Mouse (Mus musculus) bone marrow macrophage, adult 2 months (primary cell): ENCODE measurements around the gene Fam196b.

Experiments
- CTCF ChIP-seq: IDR thresholded peaks from 2 replicates; pipeline ENCODE4 v1.5.1; 2012; ENCODE audit warnings: low read depth, mild to moderate bottlenecking, low read length, moderate library complexity
- POLR2A ChIP-seq: IDR thresholded peaks from 2 replicates; pipeline ENCODE4 v1.6.1; 2012; ENCODE audit warnings: mild to moderate bottlenecking, low read depth, low read length, borderline replicate concordance

DNA sequence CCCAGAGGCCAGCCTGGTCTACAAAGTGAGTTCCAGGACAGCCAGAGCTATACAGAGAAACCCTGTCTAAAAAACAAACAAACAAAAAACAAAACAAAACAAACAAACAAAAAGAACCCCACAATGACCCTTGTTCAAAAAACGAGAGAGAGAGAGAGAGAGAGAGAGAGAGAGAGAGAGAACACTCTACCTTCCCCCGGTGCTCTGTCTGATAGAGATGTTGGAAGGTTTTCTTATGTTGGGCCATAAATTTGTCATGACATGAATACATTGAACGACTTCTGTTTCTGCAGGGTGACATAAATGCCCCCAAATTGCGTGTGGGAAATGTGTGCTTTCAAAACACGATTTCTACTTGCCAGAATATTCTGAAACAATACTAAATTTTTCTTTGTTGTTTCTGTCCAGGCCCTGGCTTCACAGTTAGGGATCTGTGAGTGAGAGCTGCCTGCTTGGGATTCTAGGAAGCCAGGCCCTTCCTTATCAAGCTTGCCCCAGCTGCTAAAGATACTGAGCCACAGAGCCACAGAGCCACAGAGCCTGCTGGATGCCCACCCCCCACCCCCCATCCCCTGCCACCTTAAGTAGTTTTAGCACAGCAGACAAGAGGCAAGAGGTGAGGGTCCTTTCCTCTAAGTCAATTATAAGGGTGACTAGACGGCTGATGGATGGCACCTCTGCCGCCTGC, 17.9 kb downstream of the Fam196b start:
- TF ChIP-seq POLR2A = no peak
- no peak for TF ChIP-seq CTCF
